Mouse (Mus musculus) embryonic facial prominence, embryonic 13.5 days (tissue): ENCODE measurements at regions not wholly inside any gene's neighbourhood (a gene's known extent, or its start where the extent isn't known, plus 50 kb on each side); places are given as distances from the start of the nearest gene placed in this dataset.

Experiments used
- ATAC-seq: fragments of 200-750 bp; cut with Nextera tagmentation; 2 replicates; pipeline ENCODE4 v1.8.0; 2017; ENCODE audit warnings: low read depth; ENCODE audit not compliant: insufficient number of reproducible peaks, insufficient read depth, low FRiP score, low TSS enrichment
- H3K27ac ChIP-seq: fragments of 300-500 bp; sonication (generic); 2 replicates; pipeline ENCODE4 v1.5.1; 2015; ENCODE audit warnings: moderate library complexity, mild to moderate bottlenecking, inconsistent platforms
- H3K27me3 ChIP-seq: fragments of 300-500 bp; sonication (generic); 2 replicates; pipeline ENCODE4 v1.6.1; 2015; ENCODE audit warnings: mild to moderate bottlenecking, inconsistent platforms
- H3K36me3 ChIP-seq: fragments of 300-500 bp; sonication (generic); 2 replicates; pipeline ENCODE4 v1.6.1; 2015; ENCODE audit warnings: mild to moderate bottlenecking, inconsistent platforms
- H3K4me1 ChIP-seq: fragments of 300-500 bp; sonication (generic); 2 replicates; pipeline ENCODE4 v1.6.1; 2015; ENCODE audit warnings: inconsistent platforms
- H3K4me2 ChIP-seq: fragments of 300-500 bp; sonication (generic); 2 replicates; pipeline ENCODE4 v1.6.1; 2015; ENCODE audit warnings: moderate library complexity, mild to moderate bottlenecking, inconsistent platforms
- H3K4me3 ChIP-seq: fragments of 300-500 bp; sonication (generic); 2 replicates; pipeline ENCODE4 v1.5.1; 2015; ENCODE audit warnings: mild to moderate bottlenecking, inconsistent platforms
- H3K9ac ChIP-seq: fragments of 300-500 bp; sonication (generic); 2 replicates; pipeline ENCODE4 v1.6.1; 2015; ENCODE audit warnings: mild to moderate bottlenecking, inconsistent platforms
- H3K9me3 ChIP-seq: fragments of 300-500 bp; sonication (generic); 2 replicates; pipeline ENCODE4 v1.6.1; 2016; ENCODE audit warnings: inconsistent platforms
- whole genome bisulfite sequencing: fragments of 180-500 bp; shearing (Covaris S2); methylation state at CpG from one replicate; pipeline ENCODE4 v1.1.7; 2015; ENCODE audit warnings: mixed read lengths; 5-methylcytosine and 5-hydroxymethylcytosine counted together

- H3K4me3 ChIP-seq = no peak overlapping the region
- ATAC-seq = no peak
- 59% methylated on average over 3 of the region's 3 CpGs for WGBS
Measured at GRCm38 (mm10) chr14:76775387-76775924, 218.8 kb upstream of the Serp2 start.

GRCm38 (mm10) chr14:76772781-76773438, 216.2 kb upstream of the Serp2 start:
- H3K4me1 ChIP-seq = no peaks in the 10 kb centered on the region; the same call in 1 of the 2 replicates
- H3K27ac ChIP-seq = no peak overlapping the region
- 80% methylated on average over 11 of the region's 11 CpGs for WGBS
- H3K4me3 ChIP-seq = no peak overlapping the region
- H3K36me3 ChIP-seq = no peaks in the 10 kb centered on the region
- ATAC-seq = no peak
- no peak overlapping the region for H3K4me2 ChIP-seq
- H3K9ac ChIP-seq = no peak overlapping the region
- no peaks in the 10 kb centered on the region for H3K27me3 ChIP-seq
- no peaks in the 10 kb centered on the region for H3K9me3 ChIP-seq

More at GRCm38 (mm10) chr14:76775387-76775924, 218.8 kb upstream of the Serp2 start:
- Histone ChIP-seq H3K9ac (no peak overlapping the region), H3K36me3 (no peaks in the 10 kb centered on the region), H3K4me1 (peaks cover 8% of the 10 kb centered on the region; the same call in 1 of the 2 replicates), H3K27ac (no peak overlapping the region), H3K9me3 (no peaks in the 10 kb centered on the region), H3K4me2 (no peak overlapping the region), H3K27me3 (no peaks in the 10 kb centered on the region)

GRCm38 (mm10) chr14:76770106-76770505, 213.4 kb upstream of the Serp2 start:
- 80% methylated on average over 7 of the region's 7 CpGs for WGBS
- H3K27ac ChIP-seq = no peak overlapping the region
- H3K27me3 ChIP-seq = no peaks in the 10 kb centered on the region
- no peak overlapping the region for H3K9ac ChIP-seq
- no peak for ATAC-seq
- H3K4me3 ChIP-seq = no peak overlapping the region
- H3K9me3 ChIP-seq = no peaks in the 10 kb centered on the region
- H3K4me2 ChIP-seq = no peak overlapping the region
- peaks cover 14% of the 10 kb centered on the region for H3K4me1 ChIP-seq
- H3K36me3 ChIP-seq = no peaks in the 10 kb centered on the region

- Histone ChIP-seq H3K9ac (no peak overlapping the region), H3K27me3 (no peaks in the 10 kb centered on the region), H3K4me2 (no peak overlapping the region), H3K4me1 (peaks cover 31% of the 10 kb centered on the region), H3K27ac (no peak overlapping the region), H3K4me3 (no peak overlapping the region), H3K9me3 (no peaks in the 10 kb centered on the region), H3K36me3 (no peaks in the 10 kb centered on the region)
- ATAC-seq = no peak
- WGBS = 61% methylated on average over 6 of the region's 6 CpGs
Measured at GRCm38 (mm10) chr14:76767301-76767700, 210.6 kb upstream of the Serp2 start.

- Histone ChIP-seq H3K27ac (no peak overlapping the region), H3K4me1 (peaks cover 31% of the 10 kb centered on the region), H3K9ac (no peak overlapping the region), H3K4me2 (no peak overlapping the region), H3K4me3 (no peak overlapping the region), H3K9me3 (no peaks in the 10 kb centered on the region), H3K27me3 (no peaks in the 10 kb centered on the region), H3K36me3 (no peaks in the 10 kb centered on the region)
- WGBS = 74% methylated on average over 10 of the region's 10 CpGs
- ATAC-seq = no peak
Measured at GRCm38 (mm10) chr14:76766186-76766713, 209.6 kb upstream of the Serp2 start.

GRCm38 (mm10) chr14:76765094-76765504, 208.4 kb upstream of the Serp2 start:
- Histone ChIP-seq H3K4me2 (peak overlapping the region; percentile 26; the same call in 1 of the 2 replicates), H3K4me1 (peaks cover 31% of the 10 kb centered on the region)
- ATAC-seq = no peak

GRCm38 (mm10) chr14:76764390-76764796, 207.7 kb upstream of the Serp2 start:
- no peaks in the 10 kb centered on the region for H3K9me3 ChIP-seq
- no peaks in the 10 kb centered on the region for H3K27me3 ChIP-seq
- no peaks in the 10 kb centered on the region for H3K36me3 ChIP-seq
- ATAC-seq = no peak
- peaks cover 31% of the 10 kb centered on the region for H3K4me1 ChIP-seq
- H3K9ac ChIP-seq = 0 out of 2 replicates have a peak overlapping the region, but pooled peaks have one; percentile 21
- peak overlapping the region; percentile 39; the same call in 1 of the 2 replicates for H3K27ac ChIP-seq
- no peak overlapping the region for H3K4me3 ChIP-seq
- H3K4me2 ChIP-seq = peak overlapping the region; percentile 26
- WGBS = 17% methylated on average over 7 of the region's 7 CpGs

More at GRCm38 (mm10) chr14:76765094-76765504, 208.4 kb upstream of the Serp2 start:
- Histone ChIP-seq H3K27ac (peak overlapping the region; percentile 78), H3K9ac (no peak overlapping the region), H3K27me3 (no peaks in the 10 kb centered on the region), H3K9me3 (no peaks in the 10 kb centered on the region), H3K4me3 (no peak overlapping the region), H3K36me3 (no peaks in the 10 kb centered on the region)
- 47% methylated on average over 6 of the region's 6 CpGs for WGBS

- Histone ChIP-seq H3K4me1 (peaks cover 31% of the 10 kb centered on the region), H3K9ac (no peak overlapping the region), H3K9me3 (no peaks in the 10 kb centered on the region), H3K27me3 (no peaks in the 10 kb centered on the region), H3K36me3 (no peaks in the 10 kb centered on the region), H3K27ac (no peak overlapping the region), H3K4me2 (no peak overlapping the region), H3K4me3 (no peak overlapping the region)
- 87% methylated on average over 7 of the region's 7 CpGs for WGBS
- no peak for ATAC-seq
Measured at GRCm38 (mm10) chr14:76763539-76763938, 206.8 kb upstream of the Serp2 start.

GRCm38 (mm10) chr14:76762777-76763176, 206.1 kb upstream of the Serp2 start:
- H3K4me2 ChIP-seq = no peak overlapping the region
- H3K4me1 ChIP-seq = peaks cover 31% of the 10 kb centered on the region
- ATAC-seq = no peak
- H3K36me3 ChIP-seq = no peaks in the 10 kb centered on the region
- H3K9me3 ChIP-seq = no peaks in the 10 kb centered on the region
- H3K4me3 ChIP-seq = no peak overlapping the region
- H3K9ac ChIP-seq = no peak overlapping the region
- H3K27ac ChIP-seq = no peak overlapping the region
- no peaks in the 10 kb centered on the region for H3K27me3 ChIP-seq
- WGBS = 56% methylated on average over 10 of the region's 10 CpGs

GRCm38 (mm10) chr14:76761691-76762090, 205.0 kb upstream of the Serp2 start:
- no peak overlapping the region for H3K9ac ChIP-seq
- H3K4me3 ChIP-seq = no peak overlapping the region
- no peaks in the 10 kb centered on the region for H3K9me3 ChIP-seq
- WGBS = 89% methylated on average over 11 of the region's 11 CpGs
- peaks cover 31% of the 10 kb centered on the region for H3K4me1 ChIP-seq
- H3K36me3 ChIP-seq = no peaks in the 10 kb centered on the region
- no peak overlapping the region for H3K27ac ChIP-seq
- ATAC-seq = no peak
- H3K4me2 ChIP-seq = no peak overlapping the region
- no peaks in the 10 kb centered on the region for H3K27me3 ChIP-seq

GRCm38 (mm10) chr14:76761274-76761673, 204.6 kb upstream of the Serp2 start:
- Histone ChIP-seq H3K9ac (no peak overlapping the region), H3K9me3 (no peaks in the 10 kb centered on the region), H3K27me3 (no peaks in the 10 kb centered on the region), H3K4me3 (no peak overlapping the region), H3K36me3 (no peaks in the 10 kb centered on the region), H3K4me2 (no peak overlapping the region), H3K4me1 (peaks cover 26% of the 10 kb centered on the region), H3K27ac (no peak overlapping the region)
- 86% methylated on average over 4 of the region's 4 CpGs for WGBS
- ATAC-seq = no peak

GRCm38 (mm10) chr14:76760509-76761023, 203.9 kb upstream of the Serp2 start:
- Histone ChIP-seq H3K4me1 (peaks cover 21% of the 10 kb centered on the region), H3K9me3 (no peaks in the 10 kb centered on the region), H3K4me2 (no peak overlapping the region), H3K4me3 (no peak overlapping the region), H3K36me3 (no peaks in the 10 kb centered on the region), H3K27ac (no peak overlapping the region), H3K9ac (no peak overlapping the region), H3K27me3 (no peaks in the 10 kb centered on the region)
- ATAC-seq = no peak
- WGBS = 84% methylated on average over 13 of the region's 13 CpGs
